Mouse (Mus musculus) embryonic fibroblast, embryonic 13.5 days (primary cell): ENCODE measurements around the gene Pknox2.

Source experiments
- CTCF ChIP-seq: IDR thresholded peaks from 2 replicates; pipeline ENCODE4 v1.5.1; 2011; ENCODE audit warnings: mild to moderate bottlenecking, control low read depth, low read length, moderate library complexity, borderline replicate concordance; ENCODE audit not compliant: insufficient read depth
- POLR2A ChIP-seq: IDR thresholded peaks from 2 replicates; pipeline ENCODE4 v1.6.1; 2011; ENCODE audit warnings: low read depth, mild to moderate bottlenecking, control low read depth, low read length, moderate library complexity

DNA sequence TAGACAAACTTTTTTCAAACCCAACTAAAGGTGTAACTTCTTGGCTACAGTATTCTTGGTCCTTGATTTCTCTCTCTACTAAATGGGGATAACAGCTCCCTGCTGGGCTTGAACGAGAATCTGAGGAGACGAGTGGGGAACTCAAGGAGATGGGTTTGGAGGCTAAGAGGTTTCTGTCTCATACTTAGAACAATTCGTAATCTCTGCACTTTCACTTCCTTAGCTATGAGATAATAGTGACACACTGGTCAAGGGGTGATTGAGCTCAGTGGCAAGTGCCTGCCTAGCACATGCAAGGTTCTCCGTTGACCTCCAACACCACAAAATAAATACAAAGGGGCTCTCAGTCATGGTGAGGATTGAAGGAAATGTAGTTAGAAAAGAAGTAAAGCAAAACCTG is 215.6 kb downstream of the Pknox2 start:
- no peak for TF ChIP-seq CTCF
- no peak for TF ChIP-seq POLR2A
